Mouse (Mus musculus) erythroblast, embryonic 14.5 days (primary cell): ENCODE results near the gene Zfp944.

Experiments used
- GATA1 ChIP-seq: IDR thresholded peaks from 2 replicates; pipeline ENCODE4 v1.6.1; 2012; ENCODE audit warnings: low read length, inconsistent platforms, mixed read lengths
- TAL1 ChIP-seq: IDR thresholded peaks from 3 replicates; pipeline ENCODE4 v1.6.1; 2012; ENCODE audit warnings: low read length, inconsistent platforms, mixed read lengths

- TF ChIP-seq GATA1 (no peak), TAL1 (no peak)
Observed at GRCm38 (mm10) chr17:22410756-22411155, 49.6 kb upstream of the Zfp944 start.
